10 mouse cellular contexts compared by ENCODE assay signal in the genomic region with DNA sequence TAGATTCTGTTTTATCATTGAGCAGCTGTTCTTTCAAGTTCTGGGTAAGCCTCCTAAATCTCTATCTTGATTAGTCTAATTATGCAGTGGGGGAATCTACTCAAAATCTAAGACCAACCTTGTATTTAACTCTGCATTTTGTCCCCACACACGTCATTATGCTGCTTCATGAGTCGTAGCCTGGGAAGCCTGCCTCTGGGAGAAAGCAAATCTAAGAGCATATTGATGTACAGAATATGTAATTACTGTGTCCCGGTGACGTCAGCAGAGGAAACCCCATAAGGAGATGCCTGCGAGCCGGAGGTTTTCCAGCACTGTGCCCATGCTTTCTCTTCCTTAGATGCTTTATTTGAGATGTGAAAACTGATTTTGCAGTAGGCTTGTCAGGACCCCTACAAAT.
DNase-seq lines count a peak whose midpoint lies in the region; ATAC-seq and TF ChIP-seq lines count a peak whose summit lies in the region.
"Had no signal": no experiment of that assay in that cellular context is flagged by ENCODE, and none has a peak within 500 bp of the region (broad histone marks: within the 10 kb centered on the region; RNA-seq: fewer than 3 reads in every experiment).

No protein-coding gene starts in this region.

- no peaks in the 10 kb centered on the region for H3K4me1 ChIP-seq in neural tube, embryonic 13.5 days (replicated peaks)
- peaks cover 5% of the 10 kb centered on the region; the same call in 1 of the 2 replicates for H3K4me1 ChIP-seq in hindbrain, embryonic 15.5 days (replicated peaks)
- peaks cover 14% of the 10 kb centered on the region for H3K4me1 ChIP-seq in midbrain, embryonic 14.5 days (ENCODE audit: control insufficient read depth, insufficient read depth, low read length)
- no peaks in the 10 kb centered on the region for H3K4me1 ChIP-seq in heart, adult 2 months (ENCODE audit: control insufficient read depth, insufficient read depth, low read length)
- H3K4me1 ChIP-seq in thymus, adult 2 months (replicated peaks; ENCODE audit: control insufficient read depth, insufficient read depth, low read length) = no peaks in the 10 kb centered on the region
- H3K4me1 ChIP-seq: limb, embryonic 13.5 days had no signal

- intact Hi-C loops in heart, adult 2 months (cut with DNase I) = no loop called here

- no peak for TF ChIP-seq POLR2A in heart, adult 2 months (IDR thresholded peaks at IDR 0.05; ENCODE audit: insufficient read depth, low read depth, low read length)
- no peak for TF ChIP-seq POLR2A in thymus, adult 2 months (IDR thresholded peaks at IDR 0.05; ENCODE audit: control insufficient read depth, extremely low read depth, insufficient read depth, low read length, poor library complexity)

- no peak overlapping the region for H3K4me3 ChIP-seq in neural tube, embryonic 13.5 days
- H3K4me3 ChIP-seq in hindbrain, embryonic 15.5 days = no peak overlapping the region
- peak overlapping the region; percentile 19 for H3K4me3 ChIP-seq in midbrain, embryonic 14.5 days (replicated peaks; ENCODE audit: low read depth, low read length)
- no peak overlapping the region for H3K4me3 ChIP-seq in heart, adult 2 months
- no peak overlapping the region for H3K4me3 ChIP-seq in thymus, adult 2 months (ENCODE audit: control insufficient read depth, insufficient read depth, low read length)
- H3K4me3 ChIP-seq: limb, embryonic 13.5 days; myocyte had no signal

- no peaks in the 10 kb centered on the region for H3K27me3 ChIP-seq in neural tube, embryonic 13.5 days
- no peaks in the 10 kb centered on the region for H3K27me3 ChIP-seq in hindbrain, embryonic 15.5 days
- H3K27me3 ChIP-seq in midbrain, embryonic 14.5 days (ENCODE audit: control insufficient read depth, insufficient read depth, low read length) = no peaks in the 10 kb centered on the region
- no peaks in the 10 kb centered on the region for H3K27me3 ChIP-seq in heart, adult 2 months (ENCODE audit: control insufficient read depth, insufficient read depth, low read length)
- H3K27me3 ChIP-seq in thymus, adult 2 months (ENCODE audit: control insufficient read depth, insufficient read depth, low read length) = no peaks in the 10 kb centered on the region
- H3K27me3 ChIP-seq: limb, embryonic 13.5 days had no signal

- ATAC-seq in neural tube, embryonic 13.5 days (ENCODE audit: low read depth) = peak; percentile 61; the same call in 1 of the 2 replicates
- peak; percentile 65 for ATAC-seq in hindbrain, embryonic 15.5 days (ENCODE audit: low FRiP score, low read depth)
- peak; percentile 74; the same call in 1 of the 2 replicates for ATAC-seq in midbrain, embryonic 14.5 days (ENCODE audit: low FRiP score, low TSS enrichment)

- no peak for TF ChIP-seq CTCF in heart, adult 2 months (IDR thresholded peaks at IDR 0.05)
- TF ChIP-seq CTCF in thymus, adult 2 months (IDR thresholded peaks at IDR 0.05; ENCODE audit: borderline replicate concordance, control insufficient read depth, extremely low read depth, insufficient read depth, low read length, poor library complexity) = no peak

- H3K36me3 ChIP-seq in neural tube, embryonic 13.5 days = no peaks in the 10 kb centered on the region
- no peaks in the 10 kb centered on the region for H3K36me3 ChIP-seq in hindbrain, embryonic 15.5 days
- H3K36me3 ChIP-seq in midbrain, embryonic 14.5 days (ENCODE audit: control insufficient read depth, insufficient read depth, low read length) = no peaks in the 10 kb centered on the region
- H3K36me3 ChIP-seq in heart, adult 2 months (ENCODE audit: control insufficient read depth, insufficient read depth, low read length) = no peaks in the 10 kb centered on the region
- H3K36me3 ChIP-seq in thymus, adult 2 months (ENCODE audit: control insufficient read depth, insufficient read depth, low read length) = no peaks in the 10 kb centered on the region
- H3K36me3 ChIP-seq: limb, embryonic 13.5 days had no signal

- 48% methylated on average over 6 of the region's 6 CpGs for WGBS in neural tube, embryonic 13.5 days
- WGBS in hindbrain, embryonic 15.5 days = 34% methylated on average over 6 of the region's 6 CpGs
- WGBS in midbrain, embryonic 14.5 days = 23% methylated on average over 6 of the region's 6 CpGs
- 74% methylated on average over 6 of the region's 6 CpGs for WGBS in heart, adult 2 months
- 89% methylated on average over 6 of the region's 6 CpGs for WGBS in thymus, adult 2 months

- no peak overlapping the region for H3K27ac ChIP-seq in neural tube, embryonic 13.5 days (replicated peaks)
- peak overlapping the region; percentile 67; the same call in 1 of the 2 replicates for H3K27ac ChIP-seq in hindbrain, embryonic 15.5 days (replicated peaks)
- H3K27ac ChIP-seq in midbrain, embryonic 14.5 days (replicated peaks; ENCODE audit: low read depth, low read length) = peak overlapping the region; percentile 62
- H3K27ac ChIP-seq in heart, adult 2 months = no peak overlapping the region
- H3K27ac ChIP-seq in thymus, adult 2 months (ENCODE audit: control insufficient read depth, insufficient read depth, low read length) = no peak overlapping the region
- H3K27ac ChIP-seq: limb, embryonic 13.5 days had no signal

- no peaks in the 10 kb centered on the region for H3K9me3 ChIP-seq in neural tube, embryonic 13.5 days
- no peaks in the 10 kb centered on the region for H3K9me3 ChIP-seq in hindbrain, embryonic 15.5 days
- H3K9me3 ChIP-seq in midbrain, embryonic 14.5 days (ENCODE audit: control insufficient read depth, low read length) = no peaks in the 10 kb centered on the region
- H3K9me3 ChIP-seq: limb, embryonic 13.5 days had no signal

- no peaks in the 10 kb centered on the region for H3K79me2 ChIP-seq in heart, adult 2 months (replicated peaks; ENCODE audit: control insufficient read depth, insufficient read depth, low read length)

- DNase-seq in neural tube, embryonic 10.5 days (ENCODE audit: extremely low spot score, low spot score) = no peak
- DNase-seq in midbrain, embryonic 14.5 days = peak; percentile 81
- no peak for DNase-seq in heart, adult 2 months
- no peak for DNase-seq in B cell, adult 2 months
- DNase-seq in thymus, adult 2 months = no peak
- DNase-seq: kidney, adult 2 months had no signal

- no peak overlapping the region for H3K9ac ChIP-seq in neural tube, embryonic 13.5 days
- no peak overlapping the region; the same call in 1 of the 2 replicates for H3K9ac ChIP-seq in hindbrain, embryonic 15.5 days
- H3K9ac ChIP-seq in midbrain, embryonic 14.5 days (replicated peaks; ENCODE audit: low read length) = no peak overlapping the region
- H3K9ac ChIP-seq in heart, adult 2 months (ENCODE audit: low read depth, low read length) = no peak overlapping the region
- H3K9ac ChIP-seq: limb, embryonic 13.5 days had no signal

- peak overlapping the region; percentile 36; the same call in 1 of the 2 replicates for H3K4me2 ChIP-seq in neural tube, embryonic 13.5 days
- H3K4me2 ChIP-seq in hindbrain, embryonic 15.5 days = peak overlapping the region; percentile 48
- peak overlapping the region; percentile 52 for H3K4me2 ChIP-seq in midbrain, embryonic 14.5 days (ENCODE audit: low read length)
- H3K4me2 ChIP-seq: limb, embryonic 13.5 days had no signal

- TF ChIP-seq EP300 in heart, adult 2 months (IDR thresholded peaks at IDR 0.05; ENCODE audit: insufficient read depth, low read depth, low read length) = no peak

Comparison
In these comparisons a context has a peak if more than half of its experiments do, and no peak if none do; other contexts are left out.
1. H3K27ac ChIP-seq: peak in hindbrain, embryonic 15.5 days (single experiment) and midbrain, embryonic 14.5 days (single experiment); none in neural tube, embryonic 13.5 days (single experiment), heart, adult 2 months (single experiment) and thymus, adult 2 months (single experiment).
2. Peak in every context shown above with its lines, with median percentiles within 50 percentile points of each other: ATAC-seq and H3K4me2 ChIP-seq.